Mouse (Mus musculus): ENCODE data around the gene Rnase12. TPM values are rescaled to one million over a fixed set of nuclear protein-coding genes. Genes with fewer than 3 reads are reported as not detected.
"Not testable (repeated sequence)": the region's sequence is repeated elsewhere in the genome, so short reads cannot be mapped to it uniquely, and the experiment has no call there.

Rnase12 gene
- not detected for total RNA-seq (2018; cell fraction: chromatin; rRNA removed)
- under 1 TPM in 2 of 26 experiments, not detected in 24; 0.27 to 0.41 TPM for total RNA-seq (2018; cell fraction: cytosol; rRNA removed)
- not detected for total RNA-seq (2018; cell fraction: nucleus; rRNA removed)
- not detected in 3 replicates for polyA plus RNA-seq (2018)

- 15% methylated on average over 9 of the region's 9 CpGs for WGBS (ENCODE audit: missing documents)
Measured at GRCm38 (mm10) chr14:51057401-51057831, at the start of gene Rnase12. Gene Rnase12 (minus strand): TSS chr14:51057661.

DNA sequence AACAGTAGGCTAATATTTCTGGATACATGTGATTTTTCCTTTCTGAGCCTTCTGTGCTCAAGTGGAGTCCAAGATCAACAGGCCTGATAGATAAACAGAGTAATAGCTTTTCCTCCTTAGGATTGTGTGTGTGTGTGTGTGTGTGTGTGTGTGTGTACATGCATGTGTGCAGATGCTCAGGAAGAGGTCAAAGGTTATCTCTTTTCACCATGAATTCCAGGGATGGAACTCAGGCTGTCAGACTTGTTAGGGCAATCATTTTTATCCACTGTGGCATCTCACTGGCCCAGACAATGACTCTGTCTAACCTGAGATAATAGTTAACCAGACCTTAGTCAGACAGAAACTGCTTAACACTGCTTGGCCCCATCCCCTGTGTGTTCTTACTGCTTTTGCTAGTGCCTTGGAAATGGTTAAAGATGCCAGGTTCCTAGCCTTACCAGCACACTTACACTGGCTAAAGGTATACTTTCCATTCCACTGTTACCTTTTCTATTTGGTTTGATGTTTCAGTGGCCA lies 49.0 kb upstream of the Rnase12 start:
- Histone ChIP-seq H3K36me3 (ENCODE audit: inconsistent target) (peaks cover 12% of the 10 kb centered on the region; the same call in 1 of the 2 replicates), H3K79me2 (ENCODE audit: inconsistent target) (no peaks in the 10 kb centered on the region), H3K27ac (no peak overlapping the region), H3K4me3 (ENCODE audit: inconsistent target) (no peak overlapping the region)

More at GRCm38 (mm10) chr14:51057401-51057831, at the start of gene Rnase12:
- Histone ChIP-seq H3K27ac (no peak within 1 kb of the TSS), H3K79me2 (ENCODE audit: inconsistent target) (no peaks in the 10 kb centered on the region), H3K36me3 (ENCODE audit: inconsistent target) (no peaks in the 10 kb centered on the region), H3K4me3 (ENCODE audit: inconsistent target) (no peak within 1 kb of the TSS)

GRCm38 (mm10) chr14:51104366-51104765 lies 46.9 kb upstream of the Rnase12 start:
- Histone ChIP-seq H3K79me2 (ENCODE audit: inconsistent target) (peaks cover 15% of the 10 kb centered on the region), H3K4me3 (ENCODE audit: inconsistent target) (no peak overlapping the region), H3K27ac (no peak overlapping the region), H3K36me3 (ENCODE audit: inconsistent target) (peaks cover 16% of the 10 kb centered on the region; the same call in 1 of the 2 replicates)
- WGBS (ENCODE audit: missing documents) = 83% methylated on average over 2 of the region's 2 CpGs

DNA sequence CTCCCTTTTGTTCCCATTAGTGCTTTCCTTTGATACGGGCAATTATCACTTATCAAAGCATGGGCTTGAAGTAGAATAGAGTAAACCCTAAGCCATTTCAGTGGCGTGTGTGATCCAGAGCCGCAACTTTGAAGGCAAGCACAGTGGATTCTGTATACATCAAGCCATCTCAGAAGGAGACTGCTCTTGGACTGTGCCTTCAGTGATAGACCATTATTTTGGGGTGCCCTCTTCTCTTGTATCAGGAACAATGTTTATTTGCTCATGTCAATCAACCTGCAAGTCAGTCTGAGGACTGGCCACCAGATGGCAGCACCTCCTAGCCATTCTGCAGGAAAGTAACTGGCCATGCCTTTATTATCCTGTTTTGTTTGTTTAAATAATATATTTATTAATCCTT lies 45.8 kb upstream of the Rnase12 start:
- Histone ChIP-seq H3K4me3 (ENCODE audit: inconsistent target) (no peak overlapping the region), H3K79me2 (ENCODE audit: inconsistent target) (peaks cover 26% of the 10 kb centered on the region), H3K36me3 (ENCODE audit: inconsistent target) (peaks cover 16% of the 10 kb centered on the region; the same call in 1 of the 2 replicates), H3K27ac (no peak overlapping the region)
- WGBS (ENCODE audit: missing documents) = 95% methylated on average over 3 of the region's 3 CpGs

DNA sequence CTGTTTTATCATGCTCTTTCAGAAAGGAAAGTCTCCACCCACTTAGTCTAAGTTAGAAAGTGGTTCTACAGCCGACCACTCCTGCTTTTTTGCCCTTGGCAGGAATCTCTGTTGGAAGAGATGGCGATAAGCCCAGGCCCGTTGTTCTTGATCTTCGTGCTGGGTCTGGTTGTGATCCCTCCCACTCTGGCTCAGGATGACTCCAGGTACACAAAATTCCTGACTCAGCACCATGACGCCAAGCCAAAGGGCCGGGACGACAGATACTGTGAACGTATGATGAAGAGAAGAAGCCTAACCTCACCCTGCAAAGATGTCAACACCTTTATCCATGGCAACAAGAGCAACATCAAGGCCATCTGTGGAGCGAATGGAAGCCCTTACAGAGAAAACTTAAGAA lies 43.8 kb upstream of the Rnase12 start:
- peaks cover 16% of the 10 kb centered on the region; the same call in 1 of the 2 replicates for H3K36me3 ChIP-seq (ENCODE audit: inconsistent target)
- no peak overlapping the region for H3K27ac ChIP-seq
- 90% methylated on average over 9 of the region's 9 CpGs for WGBS (ENCODE audit: missing documents)
- peaks cover 45% of the 10 kb centered on the region for H3K79me2 ChIP-seq (ENCODE audit: inconsistent target)
- H3K4me3 ChIP-seq (ENCODE audit: inconsistent target) = no peak overlapping the region

- H3K36me3 ChIP-seq (ENCODE audit: inconsistent target) = peaks cover 6% of the 10 kb centered on the region; the same call in 1 of the 2 replicates
- H3K4me3 ChIP-seq (ENCODE audit: inconsistent target) = no peak overlapping the region
- H3K27ac ChIP-seq = no peak overlapping the region
- WGBS (ENCODE audit: missing documents) = 95% methylated on average over 11 of the region's 11 CpGs
- H3K79me2 ChIP-seq (ENCODE audit: inconsistent target) = peaks cover 48% of the 10 kb centered on the region
Measured at GRCm38 (mm10) chr14:51098921-51099320, 41.5 kb upstream of the Rnase12 start.

DNA sequence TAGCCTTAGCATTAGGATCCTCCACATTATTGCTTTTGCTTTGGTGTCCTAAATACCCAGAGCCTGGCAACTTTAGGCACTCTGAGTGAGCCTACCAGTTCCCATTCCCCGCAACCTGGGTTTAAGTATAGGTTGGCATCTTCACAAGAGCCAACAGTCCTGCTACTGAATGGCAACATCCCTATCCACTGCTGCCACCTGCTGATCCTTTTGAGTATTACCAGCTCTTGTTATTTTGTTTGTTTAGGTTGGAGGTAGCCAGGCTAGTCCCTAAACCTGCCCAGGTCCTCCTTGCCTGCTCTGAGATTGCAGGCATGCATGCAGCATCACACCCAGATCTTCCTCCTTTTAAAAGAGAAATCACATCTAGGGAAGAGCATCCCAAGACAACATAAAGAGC lies 40.8 kb upstream of the Rnase12 start:
- H3K27ac ChIP-seq; H3K36me3 ChIP-seq (ENCODE audit: inconsistent target); H3K4me3 ChIP-seq (ENCODE audit: inconsistent target): not testable (repeated sequence)
- 19% methylated on average over 1 of the region's 1 CpGs for WGBS (ENCODE audit: missing documents)
- peaks cover 48% of the 10 kb centered on the region for H3K79me2 ChIP-seq (ENCODE audit: inconsistent target)

DNA sequence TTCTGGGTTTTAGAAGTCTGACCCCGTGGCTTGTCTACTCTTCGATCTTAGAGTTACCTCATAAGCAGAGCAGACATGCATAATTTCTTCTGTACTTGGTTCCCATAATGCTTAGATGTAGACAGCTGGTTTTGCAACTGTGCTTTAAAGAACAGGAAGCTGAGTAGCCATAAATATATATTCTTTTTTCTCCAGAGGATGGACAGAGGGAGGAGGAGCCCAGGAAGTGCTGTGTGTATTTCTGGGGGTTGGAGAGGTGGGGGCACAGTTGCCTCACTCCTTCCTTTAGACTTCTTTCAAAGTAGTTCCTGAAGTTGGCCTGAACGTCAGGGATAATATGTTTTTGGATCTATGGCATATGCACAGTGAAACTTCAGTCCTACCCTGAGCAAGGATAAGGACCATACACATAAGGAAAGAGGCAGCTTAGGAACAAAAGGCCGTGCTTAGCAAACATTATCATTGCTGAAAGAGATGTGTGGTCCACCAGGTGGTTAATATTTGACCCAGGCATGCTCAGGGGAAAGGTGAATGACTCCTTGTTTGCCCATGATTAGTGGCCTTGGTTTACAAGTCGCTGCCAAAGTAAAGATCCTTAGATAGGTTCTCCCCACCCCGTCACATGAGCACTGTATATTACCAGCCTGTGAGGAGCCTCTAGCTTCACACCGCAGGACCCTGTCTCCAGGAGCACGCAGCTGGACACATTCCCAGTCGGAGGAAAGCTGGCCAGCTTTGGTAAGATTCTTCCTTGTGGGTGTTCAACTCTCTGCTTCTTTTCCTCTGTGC lies 38.5 kb upstream of the Rnase12 start:
- H3K36me3 ChIP-seq (ENCODE audit: inconsistent target) = no peaks in the 10 kb centered on the region
- H3K27ac ChIP-seq = peak overlapping the region; percentile 98
- no peak overlapping the region for H3K4me3 ChIP-seq (ENCODE audit: inconsistent target)
- WGBS (ENCODE audit: missing documents) = 45% methylated on average over 9 of the region's 9 CpGs
- H3K79me2 ChIP-seq (ENCODE audit: inconsistent target) = peaks cover 67% of the 10 kb centered on the region

GRCm38 (mm10) chr14:51094921-51095320 lies 37.5 kb upstream of the Rnase12 start:
- Histone ChIP-seq H3K27ac (peak overlapping the region; percentile 98), H3K4me3 (ENCODE audit: inconsistent target) (no peak overlapping the region), H3K36me3 (ENCODE audit: inconsistent target) (no peaks in the 10 kb centered on the region), H3K79me2 (ENCODE audit: inconsistent target) (peaks cover 62% of the 10 kb centered on the region)
- WGBS (ENCODE audit: missing documents) = 75% methylated on average over 6 of the region's 9 CpGs

GRCm38 (mm10) chr14:51094096-51094875 lies 36.8 kb upstream of the Rnase12 start:
- Histone ChIP-seq H3K36me3 (ENCODE audit: inconsistent target) (no peaks in the 10 kb centered on the region), H3K79me2 (ENCODE audit: inconsistent target) (peaks cover 56% of the 10 kb centered on the region), H3K4me3 (ENCODE audit: inconsistent target) (no peak overlapping the region), H3K27ac (peak overlapping the region; percentile 98)
- WGBS (ENCODE audit: missing documents) = 21% methylated on average over 5 of the region's 5 CpGs

DNA sequence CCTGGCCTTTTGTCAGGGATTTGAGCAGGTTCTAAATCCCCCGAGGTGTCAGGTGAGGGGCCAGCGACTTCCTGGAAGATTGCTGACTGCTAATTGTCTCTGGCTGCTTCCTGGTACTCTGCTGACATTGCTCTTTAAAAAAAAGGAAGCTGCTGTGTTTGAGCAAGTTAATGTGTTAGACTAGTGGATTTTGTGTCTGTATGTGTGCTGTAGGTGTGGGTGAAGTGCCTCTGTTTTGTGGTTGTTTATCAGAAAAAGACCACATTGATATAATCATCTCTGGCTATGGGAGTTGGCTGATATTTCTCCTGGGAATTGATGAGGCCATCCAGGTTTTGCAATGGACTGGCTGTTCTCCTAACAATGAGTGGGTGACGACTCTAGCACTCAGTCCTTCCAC lies 36.0 kb upstream of the Rnase12 start:
- H3K27ac ChIP-seq = peak overlapping the region; percentile 98
- H3K4me3 ChIP-seq (ENCODE audit: inconsistent target) = no peak overlapping the region
- no peaks in the 10 kb centered on the region for H3K36me3 ChIP-seq (ENCODE audit: inconsistent target)
- 10% methylated on average over 3 of the region's 3 CpGs for WGBS (ENCODE audit: missing documents)
- peaks cover 48% of the 10 kb centered on the region for H3K79me2 ChIP-seq (ENCODE audit: inconsistent target)

- 32% methylated on average over 8 of the region's 8 CpGs for WGBS (ENCODE audit: missing documents)
- Histone ChIP-seq H3K79me2 (ENCODE audit: inconsistent target) (peaks cover 34% of the 10 kb centered on the region), H3K4me3 (ENCODE audit: inconsistent target) (peak overlapping the region; percentile 72), H3K36me3 (ENCODE audit: inconsistent target) (no peaks in the 10 kb centered on the region), H3K27ac (peak overlapping the region; percentile 98)
Measured at GRCm38 (mm10) chr14:51092073-51092620, 34.7 kb upstream of the Rnase12 start.

DNA sequence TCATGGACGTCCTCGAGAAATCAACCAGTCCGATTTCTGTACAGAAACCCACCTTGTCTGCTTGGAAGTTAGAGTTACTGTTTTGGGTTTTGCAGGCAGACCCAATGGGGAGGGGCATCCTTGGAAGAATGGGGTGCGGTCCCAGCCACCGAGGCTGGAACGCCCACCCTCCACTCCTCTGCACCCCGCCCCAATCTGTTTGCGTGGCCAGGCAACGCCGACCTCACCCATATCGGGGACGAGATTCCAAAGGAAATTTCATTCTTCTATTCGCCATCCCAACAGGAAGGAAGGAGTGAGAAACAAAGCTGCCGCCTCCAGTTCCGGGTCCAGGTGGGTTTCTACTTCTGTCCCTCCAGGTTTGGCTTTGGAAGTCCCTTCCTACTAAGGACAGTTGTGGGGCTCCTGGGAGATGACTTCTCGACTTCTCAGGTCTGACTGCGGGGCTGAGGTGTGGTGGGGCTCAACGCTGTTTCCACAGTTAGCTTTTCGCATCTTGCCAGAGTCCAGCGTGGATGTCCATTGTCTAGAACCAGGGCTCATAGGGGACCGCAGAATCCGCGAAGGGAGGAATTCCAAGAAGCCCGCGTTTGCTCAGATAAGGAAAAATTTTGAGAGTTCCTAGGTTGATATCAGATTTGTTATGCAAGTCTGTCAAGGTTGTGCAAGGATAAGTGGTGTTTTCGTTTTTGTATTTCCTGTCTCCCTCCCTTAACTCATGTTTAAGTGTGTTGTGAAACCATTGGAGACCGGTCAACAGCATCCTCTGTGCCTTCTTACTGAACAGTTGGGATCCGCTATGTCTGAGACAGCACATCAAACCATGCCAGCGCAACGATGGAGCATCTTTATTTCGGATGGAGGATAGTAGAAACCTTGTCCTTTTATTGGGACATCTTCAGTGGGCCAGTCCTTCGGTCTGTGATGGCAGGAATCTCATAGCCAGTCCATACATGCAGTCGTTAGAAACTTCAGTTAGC lies 33.8 kb upstream of the Rnase12 start, which contains the start of the genes Rnase4 and Ang:
Gene Rnase4, plus strand, starts transcription at position 157 of the 980 bp plus-strand sequence.
Gene Ang, plus strand, starts transcription at position 230 of the 980 bp plus-strand sequence.
- peaks cover 25% of the 10 kb centered on the region for H3K79me2 ChIP-seq (ENCODE audit: inconsistent target)
- WGBS (ENCODE audit: missing documents) = 10% methylated on average over 32 of the region's 33 CpGs
- H3K36me3 ChIP-seq (ENCODE audit: inconsistent target) = no peaks in the 10 kb centered on the region
- peak within 1 kb of the TSS; percentile 72 for H3K4me3 ChIP-seq (ENCODE audit: inconsistent target)
- peak within 1 kb of the TSS; percentile 98 for H3K27ac ChIP-seq

Data from macrophage (primary cell).